Mouse (Mus musculus) MEL (cell line): ENCODE measurements at regions not wholly inside any gene's neighbourhood (a gene's known extent, or its start where the extent isn't known, plus 50 kb on each side); places are given as distances from the start of the nearest gene placed in this dataset.

Source experiments
- DNase-seq: peaks from one replicate; pipeline ENCODE4 v3.0.0; 2011; ENCODE audit warnings: low read depth, low spot score
- H3K27ac ChIP-seq: 2 replicates; pipeline ENCODE4 v1.5.1; 2012; ENCODE audit warnings: low read depth, mild to moderate bottlenecking, control low read depth, low read length, moderate library complexity; ENCODE audit not compliant: control insufficient read depth
- H3K27me3 ChIP-seq, 2 experiments: fragments of 150-350 bp in 1 of 2; sonication (generic) in 1 of 2; 2 replicates each; pipeline ENCODE4 v1.6.1; 2012; ENCODE audit warnings: low read length in 2 of 2, mild to moderate bottlenecking in 2 of 2, improper control_type of control experiment in 1 of 2, moderate library complexity in 1 of 2; ENCODE audit not compliant: insufficient read depth in 2 of 2, control insufficient read depth in 1 of 2
- H3K36me3 ChIP-seq, 2 experiments: 2 replicates each; pipeline ENCODE4 v1.6.1; 2012 to 2014; ENCODE audit warnings: low read length in 2 of 2, improper control_type of control experiment in 1 of 2, inconsistent platforms in 1 of 2, mild to moderate bottlenecking in 1 of 2; ENCODE audit not compliant: insufficient read depth in 2 of 2, control insufficient read depth in 1 of 2
- H3K4me1 ChIP-seq, 2 experiments: fragments of 150-350 bp in 1 of 2; sonication (generic) in 1 of 2; 2 replicates each; pipeline ENCODE4 v1.6.1; 2012; ENCODE audit warnings: low read length in 2 of 2, improper control_type of control experiment in 1 of 2, mild to moderate bottlenecking in 1 of 2; ENCODE audit not compliant: insufficient read depth in 2 of 2, control insufficient read depth in 1 of 2
- H3K4me3 ChIP-seq, 2 experiments: fragments of 150-350 bp in 1 of 2; sonication (generic) in 1 of 2; 2 replicates each; pipeline ENCODE4 v1.5.1; 2012; ENCODE audit warnings: low read depth in 2 of 2, low read length in 2 of 2, mild to moderate bottlenecking in 2 of 2, moderate library complexity in 2 of 2, control low read depth in 1 of 2, improper control_type of control experiment in 1 of 2; ENCODE audit not compliant: control insufficient read depth in 1 of 2, insufficient read depth in 1 of 2
- H3K79me2 ChIP-seq: 2 replicates; pipeline ENCODE4 v1.6.1; 2012; ENCODE audit warnings: mild to moderate bottlenecking, low read length, moderate library complexity; ENCODE audit not compliant: control insufficient read depth, poor library complexity, insufficient read depth
- H3K9ac ChIP-seq: 2 replicates; pipeline ENCODE4 v1.6.1; 2012; ENCODE audit warnings: low read depth, mild to moderate bottlenecking, control low read depth, low read length, moderate library complexity; ENCODE audit not compliant: control insufficient read depth, poor library complexity, severe bottlenecking
- H3K9me3 ChIP-seq: fragments of 150-350 bp; sonication (generic); replicated peaks from 2 replicates; pipeline ENCODE4 v1.6.1; 2012; ENCODE audit warnings: mild to moderate bottlenecking, low read length, improper control_type of control experiment, moderate library complexity; ENCODE audit not compliant: insufficient read depth
- BHLHE40 ChIP-seq: IDR thresholded peaks from 2 replicates; pipeline ENCODE4 v1.6.1; 2012; ENCODE audit warnings: low read depth, mild to moderate bottlenecking, inconsistent platforms, low read length, improper control_type of control experiment, borderline replicate concordance
- CTCF ChIP-seq, 3 experiments: IDR thresholded peaks in 2 of 3; conservative IDR thresholded peaks in 1 of 3; 2 replicates each; pipeline ENCODE4 v1.5.1; 2011 to 2012; ENCODE audit warnings: low read length in 3 of 3, low read depth in 2 of 3, mild to moderate bottlenecking in 2 of 3, improper control_type of control experiment in 1 of 3, inconsistent platforms in 1 of 3, mixed read lengths in 1 of 3, moderate library complexity in 1 of 3; ENCODE audit not compliant: control insufficient read depth in 1 of 3, insufficient read depth in 1 of 3, poor library complexity in 1 of 3, severe bottlenecking in 1 of 3
- E2F4 ChIP-seq: IDR thresholded peaks from 2 replicates; pipeline ENCODE4 v1.6.1; 2011; ENCODE audit warnings: low read depth, low read length, improper control_type of control experiment, borderline replicate concordance
- EP300 ChIP-seq, 2 experiments: IDR thresholded peaks; 2 replicates each; pipeline ENCODE4 v1.6.1; 2011; ENCODE audit warnings: improper control_type of control experiment in 2 of 2, low read length in 2 of 2, low read depth in 1 of 2, mild to moderate bottlenecking in 1 of 2
- ETS1 ChIP-seq: IDR thresholded peaks from 2 replicates; pipeline ENCODE4 v1.6.1; 2012; ENCODE audit warnings: low read depth, mild to moderate bottlenecking, inconsistent platforms, low read length, improper control_type of control experiment, moderate library complexity
- GABPA ChIP-seq: IDR thresholded peaks from 2 replicates; pipeline ENCODE4 v1.6.1; 2012; ENCODE audit warnings: low read depth, mild to moderate bottlenecking, inconsistent platforms, low read length, improper control_type of control experiment, moderate library complexity
- HCFC1 ChIP-seq: IDR thresholded peaks from 2 replicates; pipeline ENCODE4 v1.6.1; 2012; ENCODE audit warnings: low read depth, mild to moderate bottlenecking, inconsistent platforms, low read length, improper control_type of control experiment, moderate library complexity
- MAFK ChIP-seq: IDR thresholded peaks from 2 replicates; pipeline ENCODE4 v1.6.1; 2011; ENCODE audit warnings: low read depth, mild to moderate bottlenecking, low read length, improper control_type of control experiment, borderline replicate concordance
- MEF2A ChIP-seq: IDR thresholded peaks from 2 replicates; pipeline ENCODE4 v1.6.1; 2014; ENCODE audit warnings: low read depth, mild to moderate bottlenecking, inconsistent platforms, low read length, improper control_type of control experiment; ENCODE audit not compliant: poor library complexity, insufficient replicate concordance, severe bottlenecking; ENCODE audit errors: extremely low read depth
- NELFE ChIP-seq: IDR thresholded peaks from 2 replicates; pipeline ENCODE4 v1.6.1; 2011; ENCODE audit warnings: low read depth, low read length, improper control_type of control experiment
- NRF1 ChIP-seq: IDR thresholded peaks from 2 replicates; pipeline ENCODE4 v1.6.1; 2014; ENCODE audit warnings: low read depth, mild to moderate bottlenecking, inconsistent platforms, low read length, improper control_type of control experiment, moderate library complexity; ENCODE audit not compliant: poor library complexity, insufficient read depth, severe bottlenecking
- POLR2A ChIP-seq, 2 experiments: IDR thresholded peaks; 2 replicates each; pipeline ENCODE4 v1.6.1; 2011 to 2012; ENCODE audit warnings: low read length in 2 of 2, mild to moderate bottlenecking in 2 of 2, control low read depth in 1 of 2, improper control_type of control experiment in 1 of 2, low read depth in 1 of 2, moderate library complexity in 1 of 2; ENCODE audit not compliant: control insufficient read depth in 1 of 2, insufficient read depth in 1 of 2, poor library complexity in 1 of 2
- POLR2AphosphoS5 ChIP-seq: IDR thresholded peaks from 2 replicates; pipeline ENCODE4 v1.6.1; 2012; ENCODE audit warnings: low read depth, borderline replicate concordance, mild to moderate bottlenecking, inconsistent platforms, low read length, moderate library complexity, mixed read lengths
- RAD21 ChIP-seq: IDR thresholded peaks from 2 replicates; pipeline ENCODE4 v1.6.1; 2011; ENCODE audit warnings: mild to moderate bottlenecking, low read depth, low read length, improper control_type of control experiment
- SMC3 ChIP-seq: IDR thresholded peaks from 2 replicates; pipeline ENCODE4 v1.6.1; 2011; ENCODE audit warnings: low read depth, low read length, improper control_type of control experiment
- TAL1 ChIP-seq: IDR thresholded peaks from 2 replicates; pipeline ENCODE4 v1.6.1; 2012; ENCODE audit warnings: mild to moderate bottlenecking, inconsistent platforms, low read length, moderate library complexity, mixed read lengths
- TBP ChIP-seq: IDR thresholded peaks from 2 replicates; pipeline ENCODE4 v1.8.0; 2011; ENCODE audit warnings: low read depth, low read length, improper control_type of control experiment
- TCF12 ChIP-seq: IDR thresholded peaks from 2 replicates; pipeline ENCODE4 v1.6.1; 2014; ENCODE audit warnings: low read depth, mild to moderate bottlenecking, inconsistent platforms, low read length, improper control_type of control experiment, moderate library complexity
- USF2 ChIP-seq, 2 experiments: IDR thresholded peaks; 2 replicates each; pipeline ENCODE4 v1.6.1; 2011 to 2012; ENCODE audit warnings: improper control_type of control experiment in 2 of 2, low read length in 2 of 2, borderline replicate concordance in 1 of 2, inconsistent platforms in 1 of 2, low read depth in 1 of 2, mild to moderate bottlenecking in 1 of 2; ENCODE audit not compliant: insufficient read depth in 1 of 2
- ZKSCAN1 ChIP-seq: IDR thresholded peaks from 2 replicates; pipeline ENCODE4 v1.6.1; 2012; ENCODE audit warnings: low read depth, mild to moderate bottlenecking, inconsistent platforms, low read length, improper control_type of control experiment, moderate library complexity
- ZMIZ1 ChIP-seq: IDR thresholded peaks from 2 replicates; pipeline ENCODE4 v1.6.1; 2012; ENCODE audit warnings: low read depth, mild to moderate bottlenecking, inconsistent platforms, low read length, improper control_type of control experiment, moderate library complexity
- ZNF384 ChIP-seq: IDR thresholded peaks from 2 replicates; pipeline ENCODE4 v1.6.1; 2012; ENCODE audit warnings: low read depth, mild to moderate bottlenecking, inconsistent platforms, low read length, improper control_type of control experiment

DNA sequence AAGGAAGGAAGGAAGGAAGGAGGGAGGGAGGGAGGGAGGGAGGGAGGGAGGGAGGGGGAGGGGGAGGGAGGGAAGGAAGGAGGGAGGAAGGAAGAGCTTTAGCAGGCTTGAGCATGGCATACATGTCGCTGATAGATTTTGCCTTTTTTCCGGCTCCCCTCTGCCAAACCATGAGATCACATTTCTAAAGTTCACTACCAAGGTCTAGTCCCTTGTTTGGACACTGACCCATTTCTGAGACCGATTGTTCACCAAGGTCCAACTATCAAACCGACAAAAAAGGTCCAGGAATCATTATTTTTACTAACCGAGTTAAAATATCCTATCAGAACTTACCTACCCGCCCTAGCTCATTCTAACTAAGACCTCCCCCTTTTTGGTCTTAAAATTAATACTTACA lies 120.1 kb downstream of the Sox2 start:
- H3K4me1 ChIP-seq: no peaks in the 10 kb centered on the region
- H3K36me3 ChIP-seq: no peaks in the 10 kb centered on the region
- no peak for TF ChIP-seq HCFC1
- H3K9me3 ChIP-seq: no peaks in the 10 kb centered on the region
- H3K27me3 ChIP-seq: no peaks in the 10 kb centered on the region
- H3K27ac ChIP-seq: no peak overlapping the region
- no peak for DNase-seq
- no peak overlapping the region for H3K9ac ChIP-seq
- no peaks in the 10 kb centered on the region for H3K79me2 ChIP-seq
- H3K4me3 ChIP-seq: no peak overlapping the region

DNA sequence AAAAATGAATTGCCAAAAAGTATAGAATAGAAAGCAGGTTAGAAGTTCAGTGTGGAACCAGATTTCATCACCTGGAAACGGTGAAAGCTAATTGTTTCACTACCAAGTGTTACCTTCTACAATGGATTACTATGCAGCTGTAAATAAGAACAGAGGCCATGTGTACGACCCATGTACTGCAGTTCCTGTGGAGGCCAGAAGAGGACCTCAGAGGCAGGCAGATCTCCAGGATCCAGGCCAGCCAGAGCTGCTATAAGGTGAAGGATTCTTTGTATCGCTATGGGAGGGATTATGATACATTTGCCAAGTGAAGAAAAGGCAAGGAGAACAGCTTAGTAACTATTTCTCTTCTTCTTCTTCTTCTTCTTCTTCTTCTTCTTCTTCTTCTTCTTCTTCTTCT lies 121.8 kb downstream of the Sox2 start:
- H3K27ac ChIP-seq: no peak overlapping the region
- H3K4me3 ChIP-seq: no peak overlapping the region
- H3K9ac ChIP-seq: no peak overlapping the region
- no peak for TF ChIP-seq ETS1
- TF ChIP-seq SMC3: no peak
- no peak for TF ChIP-seq NRF1
- TF ChIP-seq CTCF (IDR thresholded peaks at IDR 0.05 in 2 of 3, conservative IDR thresholded peaks at IDR 0.05 in 1 of 3; ENCODE audit: control insufficient read depth in 1 of 3, insufficient read depth in 1 of 3, low read depth in 2 of 3, low read length in 3 of 3, poor library complexity in 1 of 3, severe bottlenecking in 1 of 3): no peak
- TF ChIP-seq ZKSCAN1: no peak
- TF ChIP-seq GABPA: no peak
- TF ChIP-seq EP300 (IDR thresholded peaks at IDR 0.05; ENCODE audit: low read depth in 1 of 2, low read length in 2 of 2): no peak
- TF ChIP-seq MAFK: no peak
- TF ChIP-seq ZMIZ1: no peak
- no peak for TF ChIP-seq NELFE
- H3K9me3 ChIP-seq: no peaks in the 10 kb centered on the region
- no peaks in the 10 kb centered on the region for H3K27me3 ChIP-seq
- H3K4me1 ChIP-seq: no peaks in the 10 kb centered on the region
- H3K36me3 ChIP-seq: no peaks in the 10 kb centered on the region
- no peak for DNase-seq
- no peaks in the 10 kb centered on the region for H3K79me2 ChIP-seq

DNA sequence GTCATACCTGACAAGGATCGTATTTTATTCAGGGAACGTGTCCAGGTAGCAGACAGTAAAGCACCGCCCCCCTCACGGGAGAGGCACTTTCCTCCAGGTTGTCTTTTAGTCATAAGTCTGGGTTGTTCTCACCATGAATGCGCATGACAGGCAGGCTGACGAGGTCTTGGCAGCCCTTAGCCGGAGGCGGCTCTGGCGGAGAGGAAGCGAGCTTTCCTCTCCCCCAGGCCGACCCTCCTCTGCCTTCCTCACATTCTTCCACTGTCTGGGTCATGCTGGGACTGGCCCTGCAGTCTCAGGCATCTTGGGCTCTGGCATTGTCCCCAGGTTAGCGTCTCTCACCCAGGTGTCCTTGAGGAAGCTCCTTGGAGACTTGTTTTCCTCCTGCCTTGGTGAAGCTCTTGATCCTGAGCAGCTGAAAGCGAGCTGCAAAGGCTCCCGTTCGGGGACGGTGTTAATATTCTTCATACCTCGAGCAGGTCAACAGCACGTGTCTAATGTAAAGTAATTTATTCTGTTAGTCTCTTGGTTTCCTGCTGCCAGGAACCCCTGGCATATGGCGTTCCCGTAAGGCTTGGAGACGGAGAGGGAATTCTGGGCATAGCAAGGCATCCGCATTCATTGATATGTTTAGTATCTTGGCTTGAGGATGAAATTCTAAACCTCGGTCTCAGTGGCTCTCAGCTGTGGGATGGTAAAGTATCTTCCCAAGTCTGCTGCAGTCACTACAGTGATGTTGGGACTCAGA lies 123.6 kb downstream of the Sox2 start:
- Histone ChIP-seq H3K9ac (no peak overlapping the region), H3K79me2 (no peaks in the 10 kb centered on the region)
- no peak for TF ChIP-seq TBP
- TF ChIP-seq ZNF384: no peak
- TF ChIP-seq POLR2AphosphoS5: no peak
- no peak for TF ChIP-seq POLR2A (IDR thresholded peaks at IDR 0.05; ENCODE audit: control insufficient read depth in 1 of 2, insufficient read depth in 1 of 2, low read depth in 1 of 2, low read length in 2 of 2, poor library complexity in 1 of 2)
- TF ChIP-seq E2F4: no peak
- no peak for TF ChIP-seq TAL1
- TF ChIP-seq MAFK: no peak
- TF ChIP-seq BHLHE40: no peak
- no peak for TF ChIP-seq MEF2A
- TF ChIP-seq ZMIZ1: no peak
- no peak for TF ChIP-seq TCF12
- TF ChIP-seq RAD21: no peak
- TF ChIP-seq USF2 (IDR thresholded peaks at IDR 0.05; ENCODE audit: borderline replicate concordance in 1 of 2, insufficient read depth in 1 of 2, low read depth in 1 of 2, low read length in 2 of 2): no peak
- no peak for TF ChIP-seq SMC3
- TF ChIP-seq, all 39 proteins: peak for 0
- H3K27ac ChIP-seq: no peak overlapping the region
- H3K27me3 ChIP-seq: no peaks in the 10 kb centered on the region
- no peaks in the 10 kb centered on the region for H3K9me3 ChIP-seq
- H3K36me3 ChIP-seq: no peaks in the 10 kb centered on the region
- no peak overlapping the region for H3K4me3 ChIP-seq
- no peaks in the 10 kb centered on the region for H3K4me1 ChIP-seq
- DNase-seq: no peak
